Mouse (Mus musculus): ENCODE results near the gene Zcchc24.

DNA sequence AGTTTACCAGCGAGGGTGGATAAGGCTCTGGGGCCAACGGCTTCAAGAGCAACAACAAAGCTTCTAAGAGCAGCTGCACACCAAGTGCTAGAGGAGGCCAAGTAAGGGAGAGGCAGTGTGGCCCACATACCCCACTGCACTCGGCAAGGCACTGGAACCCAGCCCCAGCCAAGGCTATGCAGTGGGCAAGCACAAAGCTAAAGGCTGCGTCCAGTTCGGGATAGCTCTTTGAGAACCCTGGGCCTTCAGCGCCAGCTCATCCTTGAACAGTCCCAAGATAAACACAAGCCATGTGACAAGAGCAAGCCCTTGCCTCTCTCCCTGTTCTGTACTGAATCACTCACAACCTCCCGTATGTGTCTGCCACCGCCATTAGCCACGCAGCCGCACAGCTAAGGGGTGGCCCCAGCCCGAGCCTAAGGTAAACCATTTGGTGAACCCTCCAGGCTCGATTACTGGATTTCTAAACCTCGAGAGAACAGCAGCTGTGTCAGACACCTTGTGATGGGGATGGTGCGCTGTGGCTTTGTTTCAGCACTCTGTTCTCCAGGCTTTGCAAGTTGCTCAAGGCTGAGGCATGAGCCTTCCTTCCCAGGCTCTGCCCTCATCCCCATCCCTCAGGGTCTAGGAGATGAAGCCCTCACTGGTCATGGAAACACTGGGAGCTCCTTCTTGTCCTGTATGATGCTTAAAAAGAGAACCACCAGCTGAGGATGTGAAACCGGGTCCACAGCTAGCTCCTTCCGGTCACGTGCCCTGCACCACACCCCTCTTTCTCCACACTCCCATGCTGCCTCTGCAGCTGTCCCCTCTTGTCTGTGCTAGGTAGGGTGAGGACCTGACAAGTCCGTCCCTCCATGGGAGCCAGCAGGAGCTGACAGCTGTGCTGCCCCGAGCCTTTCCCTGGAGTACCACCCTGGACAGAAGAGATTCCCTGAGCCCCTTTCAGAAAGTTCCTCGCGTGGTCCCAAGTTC, 21.6 kb downstream of the Zcchc24 start:
- TF ChIP-seq CTCF (IDR thresholded peaks at IDR 0.05) (no peak), EP300 (IDR thresholded peaks at IDR 0.05) (no peak)

All from lung, postnatal 0 days (tissue).